Mouse (Mus musculus): ENCODE measurements around the gene Atxn3.

DNA sequence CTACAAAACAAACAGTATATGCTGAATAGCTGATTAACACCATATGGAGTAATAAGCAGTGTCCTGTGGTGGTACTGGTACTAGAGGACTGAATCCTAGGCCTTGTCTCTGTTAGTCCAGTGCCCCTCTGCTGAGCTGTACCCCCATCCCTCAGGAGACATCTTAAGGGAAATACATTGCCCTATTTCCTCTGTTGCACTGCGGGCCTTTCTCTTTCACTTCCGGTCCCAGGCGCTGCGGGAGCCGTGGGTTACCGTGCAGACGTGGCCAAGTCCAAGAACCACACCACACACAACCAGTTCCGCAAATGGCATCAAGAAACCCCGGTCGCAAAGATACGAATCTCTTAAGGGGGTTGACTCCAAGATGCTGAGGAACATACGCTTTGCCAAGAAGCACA is 52.2 kb downstream of the Atxn3 start:
- TF ChIP-seq CTCF (IDR thresholded peaks at IDR 0.05; ENCODE audit: extremely low read depth, insufficient read length, insufficient replicate concordance, low read depth, low read length) (no peak), POLR2A (IDR thresholded peaks at IDR 0.05; ENCODE audit: low read depth, low read length) (no peak)
